ENCODE assay signal across 29 mouse cellular contexts in the genomic region with DNA sequence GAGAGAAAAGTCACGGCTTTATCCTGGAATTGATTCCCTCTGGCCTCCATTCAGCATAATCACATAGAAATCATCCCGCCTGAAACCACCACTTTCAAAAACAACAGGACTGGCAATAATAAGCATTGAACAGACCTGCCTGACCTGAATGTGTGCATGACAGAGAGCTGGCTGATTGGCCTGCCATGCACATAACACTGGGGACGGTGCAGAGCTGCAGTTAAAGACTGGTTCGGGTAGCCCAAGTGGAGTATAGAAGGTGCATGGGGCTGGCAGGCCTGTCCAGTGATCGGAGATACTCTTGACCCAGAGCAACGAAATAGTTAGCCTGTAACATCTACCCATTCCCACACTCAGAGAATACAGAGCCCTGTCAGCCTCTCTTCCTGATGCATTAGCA. TPM values are rescaled to one million over a fixed set of nuclear protein-coding genes. Genes with fewer than 3 reads are reported as not detected.
DNase-seq lines count a peak whose midpoint lies in the region; ATAC-seq and TF ChIP-seq lines count a peak whose summit lies in the region.
"Had no signal": no experiment of that assay in that cellular context is flagged by ENCODE, and none has a peak within 500 bp of the region (broad histone marks: within the 10 kb centered on the region; RNA-seq: fewer than 3 reads in every experiment).

No protein-coding gene starts in this region.

- H3K9ac ChIP-seq in heart, embryonic 12.5 days: no peak overlapping the region
- no peak overlapping the region for H3K9ac ChIP-seq in midbrain, embryonic 13.5 days (replicated peaks)
- 0 out of 2 replicates have a peak overlapping the region, but pooled peaks have one; percentile 38 for H3K9ac ChIP-seq in midbrain, embryonic 16.5 days (ENCODE audit: low read depth, low read length)
- H3K9ac ChIP-seq: embryonic facial prominence, embryonic 12.5 days; embryonic facial prominence, embryonic 15.5 days; forebrain, embryonic 13.5 days; heart, embryonic 15.5 days; hindbrain, embryonic 14.5 days had no signal

- H3K4me3 ChIP-seq in heart, embryonic 12.5 days: no peak overlapping the region
- no peak overlapping the region for H3K4me3 ChIP-seq in midbrain, embryonic 13.5 days (replicated peaks)
- no peak overlapping the region for H3K4me3 ChIP-seq in midbrain, embryonic 16.5 days (ENCODE audit: low read depth, low read length)
- H3K4me3 ChIP-seq: embryonic facial prominence, embryonic 12.5 days; embryonic facial prominence, embryonic 15.5 days; forebrain, embryonic 13.5 days; heart, embryonic 15.5 days; hindbrain, embryonic 10.5 days had no signal

- peak; percentile 33 for DNase-seq in heart, adult 11 months
- DNase-seq in brain, embryonic 14.5 days (ENCODE audit: low read depth): peak; percentile 40
- DNase-seq in right cerebral cortex, postnatal 10 days (ENCODE audit: low spot score in 2 of 2): no peak
- no peak for DNase-seq in right cerebral cortex, postnatal 4 days
- DNase-seq: adrenal gland, postnatal 10 days; adrenal gland, postnatal 36 days; B cell, adult 2 months; cerebellum, adult 11 months; cerebellum, adult 2 months; cerebellum, adult 9-11 months; cerebellum, postnatal 25 days; gastrocnemius, postnatal 10 days; gastrocnemius, postnatal 36 days; heart, postnatal 10 days; heart, postnatal 36 days had no signal

- peaks cover 42% of the 10 kb centered on the region for H3K36me3 ChIP-seq in heart, embryonic 12.5 days
- H3K36me3 ChIP-seq in midbrain, embryonic 13.5 days: peaks cover 36% of the 10 kb centered on the region
- H3K36me3 ChIP-seq in midbrain, embryonic 16.5 days (ENCODE audit: control insufficient read depth, insufficient read depth, low read length): peaks cover 4% of the 10 kb centered on the region; the same call in 1 of the 2 replicates
- H3K36me3 ChIP-seq: G1E had no signal

- WGBS in heart, embryonic 12.5 days: 82% methylated on average over 6 of the region's 6 CpGs
- 54% methylated on average over 6 of the region's 6 CpGs for WGBS in midbrain, embryonic 13.5 days
- WGBS in midbrain, embryonic 16.5 days: 49% methylated on average over 6 of the region's 6 CpGs

- no peak for ATAC-seq in heart, embryonic 12.5 days (ENCODE audit: insufficient number of reproducible peaks, low FRiP score)
- peak; percentile 64 for ATAC-seq in midbrain, embryonic 13.5 days
- peak; percentile 55; the same call in 1 of the 2 replicates for ATAC-seq in midbrain, embryonic 16.5 days
- ATAC-seq: forebrain, embryonic 13.5 days; forebrain, embryonic 16.5 days; Patski had no signal

- TF ChIP-seq CTCF in brain, embryonic 14.5 days (IDR thresholded peaks at IDR 0.05; ENCODE audit: borderline replicate concordance, extremely low read depth, insufficient read depth, insufficient read length): no peak

- no peak overlapping the region for H3K4me2 ChIP-seq in heart, embryonic 12.5 days
- no peak overlapping the region for H3K4me2 ChIP-seq in midbrain, embryonic 13.5 days (replicated peaks)
- H3K4me2 ChIP-seq in midbrain, embryonic 16.5 days (ENCODE audit: low read length): no peak overlapping the region
- H3K4me2 ChIP-seq: embryonic facial prominence, embryonic 12.5 days; embryonic facial prominence, embryonic 15.5 days; forebrain, embryonic 13.5 days; heart, embryonic 11.5 days; heart, embryonic 15.5 days; hindbrain, embryonic 14.5 days had no signal

- H3K9me3 ChIP-seq in heart, embryonic 12.5 days (replicated peaks): no peaks in the 10 kb centered on the region
- no peaks in the 10 kb centered on the region for H3K9me3 ChIP-seq in midbrain, embryonic 13.5 days
- no peaks in the 10 kb centered on the region for H3K9me3 ChIP-seq in midbrain, embryonic 16.5 days (replicated peaks; ENCODE audit: control insufficient read depth, low read length, poor library complexity, severe bottlenecking)
- H3K9me3 ChIP-seq: embryonic facial prominence, embryonic 12.5 days; embryonic facial prominence, embryonic 15.5 days; forebrain, embryonic 13.5 days; G1E; heart, embryonic 15.5 days; hindbrain, embryonic 10.5 days had no signal

- H3K27ac ChIP-seq in heart, embryonic 12.5 days (ENCODE audit: poor library complexity, severe bottlenecking): no peak overlapping the region
- H3K27ac ChIP-seq in midbrain, embryonic 13.5 days: peak overlapping the region; percentile 48
- peak overlapping the region; percentile 20; the same call in 1 of the 2 replicates for H3K27ac ChIP-seq in midbrain, embryonic 16.5 days (ENCODE audit: low read length)
- H3K27ac ChIP-seq: embryonic facial prominence, embryonic 12.5 days; embryonic facial prominence, embryonic 15.5 days; forebrain, embryonic 13.5 days; heart, embryonic 15.5 days; hindbrain, embryonic 10.5 days; hindbrain, embryonic 14.5 days had no signal

- no peaks in the 10 kb centered on the region for H3K4me1 ChIP-seq in heart, embryonic 12.5 days (replicated peaks)
- peaks cover 28% of the 10 kb centered on the region for H3K4me1 ChIP-seq in midbrain, embryonic 13.5 days (replicated peaks)
- H3K4me1 ChIP-seq in midbrain, embryonic 16.5 days (ENCODE audit: control insufficient read depth, insufficient read depth, low read length): peaks cover 8% of the 10 kb centered on the region; the same call in 1 of the 2 replicates
- H3K4me1 ChIP-seq: embryonic facial prominence, embryonic 15.5 days; heart, embryonic 15.5 days had no signal

- TF ChIP-seq POLR2A in brain, embryonic 14.5 days (IDR thresholded peaks at IDR 0.05; ENCODE audit: borderline replicate concordance, extremely low read depth, insufficient read depth, insufficient read length, poor library complexity, severe bottlenecking): no peak

- 0 out of 2 replicates have a peak, but pooled peaks cover 3% of the 10 kb centered on the region for H3K27me3 ChIP-seq in heart, embryonic 12.5 days (replicated peaks)
- H3K27me3 ChIP-seq in midbrain, embryonic 13.5 days: no peaks in the 10 kb centered on the region
- no peaks in the 10 kb centered on the region for H3K27me3 ChIP-seq in midbrain, embryonic 16.5 days (ENCODE audit: control insufficient read depth, insufficient read depth, low read depth, low read length)
- H3K27me3 ChIP-seq: CH12.LX; embryonic facial prominence, embryonic 12.5 days; embryonic facial prominence, embryonic 15.5 days; heart, embryonic 15.5 days; Patski had no signal

RNA-seq across cellular contexts. Expression of gene Sgo2a, which starts 53.6 kb away (rescaled TPM):
- 20.9 and 21.5 TPM in 2 replicates for polyA plus RNA-seq in heart, embryonic 12.5 days (2016; fragmentation: Nextera tagmentation; extraction: Ambion mirVana)
- polyA plus RNA-seq in brain, embryonic 14.5 days (2012; rRNA removed): 5.3 and 6.8 TPM in 2 replicates
- polyA plus RNA-seq in midbrain, embryonic 13.5 days (2015; fragmentation: Nextera tagmentation; extraction: Ambion mirVana): 8.4 and 8.5 TPM in 2 replicates
- polyA plus RNA-seq in midbrain, embryonic 16.5 days (2015; fragmentation: Nextera tagmentation; extraction: Ambion mirVana): 2.0 and 3.2 TPM in 2 replicates

Comparison
In these comparisons a context has a peak if more than half of its experiments do, and no peak if none do; other contexts are left out.
1. DNase-seq: peak in heart, adult 11 months (single experiment) and brain, embryonic 14.5 days (single experiment); none in right cerebral cortex, postnatal 10 days (0 of 2) and right cerebral cortex, postnatal 4 days (single experiment).